Mouse (Mus musculus) ES-E14 (cell line): ENCODE results near the gene Hoxa3. TPM values are rescaled to one million over a fixed set of nuclear protein-coding genes. Genes with fewer than 3 reads are reported as not detected.

Experiments
- DNase-seq: peaks from one replicate; pipeline ENCODE4 v3.0.0-alpha.2; 2013; ENCODE audit warnings: low read depth, low spot score
- H3K27ac ChIP-seq: 2 replicates; pipeline ENCODE4 v1.5.1; 2012; ENCODE audit warnings: low read depth, mild to moderate bottlenecking, low read length, moderate library complexity, mixed read lengths; ENCODE audit not compliant: poor library complexity, insufficient read depth, severe bottlenecking
- H3K36me3 ChIP-seq: 2 replicates; pipeline ENCODE4 v1.6.1; 2012; ENCODE audit warnings: mild to moderate bottlenecking, low read length, moderate library complexity, mixed read lengths; ENCODE audit not compliant: control insufficient read depth, poor library complexity, insufficient read depth, severe bottlenecking
- H3K4me1 ChIP-seq, 2 experiments: fragments of 150-350 bp in 1 of 2; sonication (generic) in 1 of 2; 2 replicates each; pipeline ENCODE4 v1.6.1; 2012; ENCODE audit warnings: low read length in 2 of 2, mild to moderate bottlenecking in 1 of 2, mixed read lengths in 1 of 2; ENCODE audit not compliant: control insufficient read depth in 2 of 2, insufficient read depth in 2 of 2, poor library complexity in 1 of 2
- H3K4me3 ChIP-seq, 2 experiments: fragments of 150-350 bp in 1 of 2; sonication (generic) in 1 of 2; 2 replicates each; pipeline ENCODE4 v1.5.1; 2012; ENCODE audit warnings: low read length in 2 of 2, low read depth in 1 of 2, mild to moderate bottlenecking in 1 of 2, mixed read lengths in 1 of 2; ENCODE audit not compliant: insufficient read depth in 1 of 2, poor library complexity in 1 of 2, severe bottlenecking in 1 of 2
- H3K9ac ChIP-seq: 2 replicates; pipeline ENCODE4 v1.6.1; 2012; ENCODE audit warnings: low read depth, mild to moderate bottlenecking, low read length, mixed read lengths; ENCODE audit not compliant: poor library complexity, insufficient read depth, severe bottlenecking
- H3K9me3 ChIP-seq: fragments of 150-350 bp; sonication (generic); 2 replicates; pipeline ENCODE4 v1.6.1; 2012; ENCODE audit warnings: low read depth, mild to moderate bottlenecking, low read length; ENCODE audit not compliant: control insufficient read depth, insufficient read depth
- CHD2 ChIP-seq: IDR thresholded peaks from 2 replicates; pipeline ENCODE4 v1.6.1; 2014; ENCODE audit warnings: mild to moderate bottlenecking, low read depth, low read length, inconsistent platforms
- HCFC1 ChIP-seq: IDR thresholded peaks from 2 replicates; pipeline ENCODE4 v1.6.1; 2012; ENCODE audit warnings: low read length, inconsistent platforms, borderline replicate concordance; ENCODE audit not compliant: insufficient read depth
- MAFK ChIP-seq: IDR thresholded peaks from 2 replicates; pipeline ENCODE4 v1.6.1; 2014; ENCODE audit warnings: mild to moderate bottlenecking, low read depth, low read length, inconsistent platforms; ENCODE audit not compliant: insufficient read depth
- ZC3H11A ChIP-seq: IDR thresholded peaks from 2 replicates; pipeline ENCODE4 v1.6.1; 2012; ENCODE audit warnings: low read depth, mild to moderate bottlenecking, inconsistent platforms, low read length, borderline replicate concordance
- ZNF384 ChIP-seq: IDR thresholded peaks from 2 replicates; pipeline ENCODE4 v1.6.1; 2012; ENCODE audit warnings: low read depth, low read length, inconsistent platforms
- in situ Hi-C, 2 experiments: fragments of 600-800 bp; cut with MboI; formaldehyde crosslinking; loops; one replicate each; pipeline ENCODE4 v1.15.1; 2025; ENCODE audit warnings: low sequenced_read_pairs in 2 of 2, inconsistent platforms in 1 of 2; ENCODE audit not compliant: unreplicated experiment in 2 of 2
- total RNA-seq: library from RNA; depleted of rRNA; stranded (reverse); fragments of 300-350 nt; gene quantifications from 2 replicates; pipeline ENCODE4 v1.2.3, GENCODE M21; 2012

Gene Hoxa3
- total RNA-seq, 1 experiment, result 0.27 TPM

GRCm38 (mm10) chr6:52253511-52254500, 40.7 kb upstream of the Hoxa3 start:
- H3K27ac ChIP-seq, result no peak overlapping the region
- no peaks in the 10 kb centered on the region for H3K36me3 ChIP-seq
- TF ChIP-seq HCFC1 (no peak), ZC3H11A (no peak), MAFK (no peak), ZNF384 (no peak), CHD2 (no peak)
- in situ Hi-C loops, result loop anchor here (10.0 to 25.0 kb wide), 2 partner anchors 61 to 1033 kb away; partner anchors contain the start of genes Creb5 (in 1 of the 2) and Evx1 (in 1 of the 2)
- H3K4me1 ChIP-seq, result peaks cover 0 to 2% of the 10 kb centered on the region in 2 experiments; a peak in 1 of 4 replicates
- H3K4me3 ChIP-seq, result no peak overlapping the region
- DNase-seq, result no peak
- H3K9ac ChIP-seq, result no peak overlapping the region
- no peaks in the 10 kb centered on the region for H3K9me3 ChIP-seq

- no peaks in the 10 kb centered on the region for H3K9me3 ChIP-seq
- in situ Hi-C loops, result loop anchor here (10.0 to 25.0 kb wide), 2 partner anchors 62 to 1034 kb away; partner anchors contain the start of genes Creb5 (in 1 of the 2) and Evx1 (in 1 of the 2)
- H3K4me1 ChIP-seq, result peaks cover 0 to 2% of the 10 kb centered on the region in 2 experiments; a peak in 1 of 4 replicates
- H3K9ac ChIP-seq, result no peak overlapping the region
- H3K36me3 ChIP-seq, result no peaks in the 10 kb centered on the region
- TF ChIP-seq ZNF384 (no peak), HCFC1 (no peak), MAFK (no peak)
- no peak for DNase-seq
- H3K4me3 ChIP-seq, result no peak overlapping the region
- no peak overlapping the region for H3K27ac ChIP-seq
Measured at GRCm38 (mm10) chr6:52252775-52253376, 39.7 kb upstream of the Hoxa3 start.

- H3K9me3 ChIP-seq, result no peaks in the 10 kb centered on the region
Measured at GRCm38 (mm10) chr6:52252016-52252774, 39.1 kb upstream of the Hoxa3 start.

GRCm38 (mm10) chr6:52251177-52251879, 38.2 kb upstream of the Hoxa3 start:
- DNase-seq, result no peak
- H3K27ac ChIP-seq, result no peak overlapping the region
- no peaks in the 10 kb centered on the region for H3K9me3 ChIP-seq
- in situ Hi-C loops, result loop anchor here (10.0 to 25.0 kb wide), 2 partner anchors 63 to 1036 kb away; partner anchors contain the start of genes Creb5 (in 1 of the 2) and Evx1 (in 1 of the 2)
- H3K4me3 ChIP-seq, result no peak overlapping the region
- TF ChIP-seq MAFK (no peak), ZNF384 (no peak), ZC3H11A (no peak)
- no peaks in the 10 kb centered on the region for H3K36me3 ChIP-seq
- no peak overlapping the region for H3K9ac ChIP-seq
- H3K4me1 ChIP-seq, result peaks cover 0 to 2% of the 10 kb centered on the region in 2 experiments; a peak in 1 of 4 replicates

More at GRCm38 (mm10) chr6:52252016-52252774, 39.1 kb upstream of the Hoxa3 start:
- no peak for TF ChIP-seq HCFC1
- no peak overlapping the region for H3K27ac ChIP-seq
- H3K36me3 ChIP-seq, result no peaks in the 10 kb centered on the region
- peaks cover 0 to 2% of the 10 kb centered on the region in 2 experiments; a peak in 1 of 4 replicates for H3K4me1 ChIP-seq
- H3K4me3 ChIP-seq, result no peak overlapping the region
- H3K9ac ChIP-seq, result no peak overlapping the region
- no peak for DNase-seq
- in situ Hi-C loops, result loop anchor here (10.0 to 25.0 kb wide), 2 partner anchors 63 to 1035 kb away; partner anchors contain the start of genes Creb5 (in 1 of the 2) and Evx1 (in 1 of the 2)
